Mouse (Mus musculus): Measurements from ENCODE around the gene Rtp4. TPM values are rescaled to one million over a fixed set of nuclear protein-coding genes. Genes with fewer than 3 reads are reported as not detected.

The Rtp4 gene
- 100 to 1,000 TPM; 119 to 169 TPM for polyA plus RNA-seq (2017; shearing (Covaris generic))

GRCm38 (mm10) chr16:23520235-23520871 is at the start of gene Rtp4, which contains the start of gene Masp1:
TSS of gene Rtp4 (plus strand) at chr16:23520291.
TSS of gene Masp1 (minus strand) at chr16:23520815.

Other genes starting within 250 kb of the Rtp4 start
- gene Rtp1, start 91.2 kb upstream of the Rtp4 start, polyA plus RNA-seq (2017; shearing (Covaris generic)), result not detected
- gene Masp1, start 524 bp downstream of the Rtp4 start, polyA plus RNA-seq (2017; shearing (Covaris generic)), result under 1 TPM in 1 of 2 experiments, not detected in 1; 0.04 TPM